Mouse (Mus musculus) limb, embryonic 12.5 days (tissue): ENCODE data around the gene Sart3. TPM values are rescaled to one million over a fixed set of nuclear protein-coding genes. Genes with fewer than 3 reads are reported as not detected.
"Not testable (repeated sequence)": the region's sequence is repeated elsewhere in the genome, so short reads cannot be mapped to it uniquely, and the experiment has no call there.

Experiments used
- ATAC-seq: fragments of 200-750 bp; cut with Nextera tagmentation; 2 replicates; pipeline ENCODE4 v1.8.0; 2017; ENCODE audit warnings: low read depth, moderate TSS enrichment; ENCODE audit not compliant: insufficient number of reproducible peaks, insufficient read depth, low FRiP score, low TSS enrichment
- H3K27ac ChIP-seq: fragments of 300-500 bp; sonication (generic); 2 replicates; pipeline ENCODE4 v1.5.1; 2016; ENCODE audit warnings: mild to moderate bottlenecking, moderate library complexity
- H3K27me3 ChIP-seq: fragments of 300-500 bp; sonication (generic); 2 replicates; pipeline ENCODE4 v1.6.1; 2016; ENCODE audit warnings: mild to moderate bottlenecking, moderate library complexity
- H3K36me3 ChIP-seq: fragments of 300-500 bp; sonication (generic); 2 replicates; pipeline ENCODE4 v1.6.1; 2016; ENCODE audit warnings: mild to moderate bottlenecking, moderate library complexity
- H3K4me1 ChIP-seq: fragments of 300-500 bp; sonication (generic); replicated peaks from 2 replicates; pipeline ENCODE4 v1.6.1; 2016
- H3K4me2 ChIP-seq: fragments of 300-500 bp; sonication (generic); 2 replicates; pipeline ENCODE4 v1.6.1; 2016; ENCODE audit warnings: mild to moderate bottlenecking, moderate library complexity
- H3K4me3 ChIP-seq: fragments of 300-500 bp; sonication (generic); replicated peaks from 2 replicates; pipeline ENCODE4 v1.5.1; 2016; ENCODE audit warnings: mild to moderate bottlenecking
- H3K9ac ChIP-seq: fragments of 300-500 bp; sonication (generic); replicated peaks from 2 replicates; pipeline ENCODE4 v1.6.1; 2016; ENCODE audit warnings: mild to moderate bottlenecking, moderate library complexity
- H3K9me3 ChIP-seq: fragments of 300-500 bp; sonication (generic); 2 replicates; pipeline ENCODE4 v1.6.1; 2016; ENCODE audit warnings: mild to moderate bottlenecking, moderate library complexity
- WGBS: fragments of 180-500 bp; shearing (Covaris S2); methylation state at CpG from one replicate; pipeline ENCODE4 v1.1.7; 2016; 5-methylcytosine and 5-hydroxymethylcytosine counted together
- polyA plus RNA-seq: library from polyadenylated mRNA; unstranded; fragments of >200 nt; fragmentation: Nextera tagmentation; extraction: Ambion mirVana; gene quantifications from 2 replicates; pipeline ENCODE4 v1.2.1, GENCODE M21; 2016

Sart3 gene
- 87.9 and 91.5 TPM in 2 replicates for polyA plus RNA-seq

GRCm38 (mm10) chr5:113772450-113772895 lies at the start of gene Sart3, which contains the start of gene Iscu:
Gene Sart3 (minus strand): TSS chr5:113772510.
Gene Iscu (plus strand): TSS chr5:113772748.
- H3K9me3 ChIP-seq: no peaks in the 10 kb centered on the region
- H3K4me3 ChIP-seq: peak within 1 kb of the TSS; percentile 99
- ATAC-seq: peak; percentile 83
- H3K27ac ChIP-seq: peak within 1 kb of the TSS; percentile 97
- peak within 1 kb of the TSS; percentile 95 for H3K9ac ChIP-seq
- H3K27me3 ChIP-seq: no peaks in the 10 kb centered on the region
- H3K4me1 ChIP-seq: peaks cover 19% of the 10 kb centered on the region
- WGBS: under 1% methylated on average over 49 of the region's 49 CpGs
- peaks cover 47% of the 10 kb centered on the region for H3K36me3 ChIP-seq
- H3K4me2 ChIP-seq: peak within 1 kb of the TSS; percentile 95

- no peak overlapping the region for H3K4me2 ChIP-seq
- ATAC-seq: no peak
- 73% methylated on average over 14 of the region's 14 CpGs for WGBS
Observed at GRCm38 (mm10) chr5:113818572-113818971, 46.3 kb upstream of the Sart3 start.

GRCm38 (mm10) chr5:113815638-113816152 lies 43.4 kb upstream of the Sart3 start:
- Histone ChIP-seq H3K4me2 (peak overlapping the region; percentile 35), H3K4me1 (peaks cover 15% of the 10 kb centered on the region), H3K9me3 (peaks cover 8% of the 10 kb centered on the region; the same call in 1 of the 2 replicates), H3K9ac (0 out of 2 replicates have a peak overlapping the region, but pooled peaks have one; percentile 27), H3K4me3 (no peak overlapping the region), H3K27me3 (no peaks in the 10 kb centered on the region; the same call in 1 of the 2 replicates), H3K36me3 (no peaks in the 10 kb centered on the region), H3K27ac (peak overlapping the region; percentile 29; the same call in 1 of the 2 replicates)
- no peak for ATAC-seq
- WGBS: 11% methylated on average over 15 of the region's 15 CpGs

More at GRCm38 (mm10) chr5:113818572-113818971, 46.3 kb upstream of the Sart3 start:
- Histone ChIP-seq H3K9ac (no peak overlapping the region), H3K4me1 (peaks cover 15% of the 10 kb centered on the region), H3K36me3 (no peaks in the 10 kb centered on the region), H3K9me3 (no peaks in the 10 kb centered on the region), H3K27me3 (no peaks in the 10 kb centered on the region; the same call in 1 of the 2 replicates), H3K4me3 (no peak overlapping the region), H3K27ac (no peak overlapping the region)

GRCm38 (mm10) chr5:113815041-113815389 lies 42.7 kb upstream of the Sart3 start:
- no peak overlapping the region for H3K9ac ChIP-seq
- H3K9me3 ChIP-seq: peaks cover 8% of the 10 kb centered on the region; the same call in 1 of the 2 replicates
- H3K4me2 ChIP-seq: no peak overlapping the region
- no peak overlapping the region for H3K4me3 ChIP-seq
- no peak overlapping the region for H3K27ac ChIP-seq
- no peaks in the 10 kb centered on the region for H3K36me3 ChIP-seq
- H3K27me3 ChIP-seq: no peaks in the 10 kb centered on the region; the same call in 1 of the 2 replicates
- ATAC-seq: no peak
- WGBS: 45% methylated on average over 11 of the region's 11 CpGs
- H3K4me1 ChIP-seq: peaks cover 15% of the 10 kb centered on the region

- Histone ChIP-seq H3K4me1 (peaks cover 15% of the 10 kb centered on the region), H3K27me3 (no peaks in the 10 kb centered on the region; the same call in 1 of the 2 replicates), H3K27ac (no peak overlapping the region), H3K36me3 (no peaks in the 10 kb centered on the region), H3K4me3 (no peak overlapping the region), H3K9me3 (peaks cover 8% of the 10 kb centered on the region; the same call in 1 of the 2 replicates), H3K9ac (no peak overlapping the region), H3K4me2 (no peak overlapping the region)
- ATAC-seq: no peak
- 33% methylated on average over 27 of the region's 27 CpGs for WGBS
Observed at GRCm38 (mm10) chr5:113814111-113815040, 42.1 kb upstream of the Sart3 start.

GRCm38 (mm10) chr5:113813608-113814007 lies 41.3 kb upstream of the Sart3 start:
- WGBS: 22% methylated on average over 9 of the region's 9 CpGs
- no peak for ATAC-seq
- H3K4me1 ChIP-seq: peaks cover 19% of the 10 kb centered on the region

GRCm38 (mm10) chr5:113812638-113813037 lies 40.3 kb upstream of the Sart3 start:
- Histone ChIP-seq H3K27ac (no peak overlapping the region), H3K4me2 (no peak overlapping the region), H3K27me3 (no peaks in the 10 kb centered on the region), H3K4me1 (peaks cover 29% of the 10 kb centered on the region), H3K9me3 (peaks cover 8% of the 10 kb centered on the region; the same call in 1 of the 2 replicates), H3K36me3 (no peaks in the 10 kb centered on the region), H3K4me3 (no peak overlapping the region), H3K9ac (no peak overlapping the region)
- no peak for ATAC-seq
- 96% methylated on average over 2 of the region's 2 CpGs for WGBS

More at GRCm38 (mm10) chr5:113813608-113814007, 41.3 kb upstream of the Sart3 start:
- Histone ChIP-seq H3K4me2 (no peak overlapping the region), H3K36me3 (no peaks in the 10 kb centered on the region), H3K9ac (no peak overlapping the region), H3K27me3 (no peaks in the 10 kb centered on the region), H3K9me3 (peaks cover 8% of the 10 kb centered on the region; the same call in 1 of the 2 replicates), H3K4me3 (no peak overlapping the region), H3K27ac (no peak overlapping the region)

GRCm38 (mm10) chr5:113811824-113812420 lies 39.6 kb upstream of the Sart3 start:
- H3K27me3 ChIP-seq, H3K27ac ChIP-seq, H3K36me3 ChIP-seq, H3K4me3 ChIP-seq, H3K9me3 ChIP-seq, H3K4me2 ChIP-seq, H3K9ac ChIP-seq, ATAC-seq: not testable (repeated sequence)
- H3K4me1 ChIP-seq: peaks cover 36% of the 10 kb centered on the region
- WGBS: 18% methylated on average over 11 of the region's 12 CpGs

GRCm38 (mm10) chr5:113810111-113810510 lies 37.8 kb upstream of the Sart3 start:
- Histone ChIP-seq H3K4me1 (peaks cover 39% of the 10 kb centered on the region), H3K4me2 (no peak overlapping the region), H3K9ac (no peak overlapping the region), H3K27ac (no peak overlapping the region), H3K27me3 (no peaks in the 10 kb centered on the region), H3K36me3 (no peaks in the 10 kb centered on the region), H3K9me3 (peaks cover 8% of the 10 kb centered on the region; the same call in 1 of the 2 replicates), H3K4me3 (no peak overlapping the region)
- 93% methylated on average over 4 of the region's 4 CpGs for WGBS
- no peak for ATAC-seq

- H3K27me3 ChIP-seq: no peaks in the 10 kb centered on the region
- peak overlapping the region; percentile 86 for H3K27ac ChIP-seq
- H3K4me3 ChIP-seq: no peak overlapping the region
- ATAC-seq: peak; percentile 58; the same call in 1 of the 2 replicates
- peak overlapping the region; percentile 32 for H3K4me2 ChIP-seq
- peaks cover 52% of the 10 kb centered on the region for H3K4me1 ChIP-seq
- no peaks in the 10 kb centered on the region for H3K36me3 ChIP-seq
- H3K9ac ChIP-seq: no peak overlapping the region; the same call in 1 of the 2 replicates
- H3K9me3 ChIP-seq: peaks cover 8% of the 10 kb centered on the region; the same call in 1 of the 2 replicates
- 0% methylated on average over 2 of the region's 2 CpGs for WGBS
Observed at GRCm38 (mm10) chr5:113808177-113808576, 35.9 kb upstream of the Sart3 start.
